Mouse (Mus musculus) limb, embryonic 13.5 days (tissue): ENCODE results near the gene Adarb2. TPM values are rescaled to one million over a fixed set of nuclear protein-coding genes. Genes with fewer than 3 reads are reported as not detected.

ENCODE experiments used
- ATAC-seq: fragments of 200-750 bp; cut with Nextera tagmentation; 2 replicates; pipeline ENCODE4 v1.8.0; 2017; ENCODE audit warnings: low read depth, moderate number of reproducible peaks, moderate TSS enrichment; ENCODE audit not compliant: low FRiP score
- H3K27ac ChIP-seq: fragments of 300-500 bp; sonication (generic); 2 replicates; pipeline ENCODE4 v1.5.1; 2015; ENCODE audit warnings: inconsistent platforms, mild to moderate bottlenecking, moderate library complexity
- H3K27me3 ChIP-seq: fragments of 300-500 bp; sonication (generic); 2 replicates; pipeline ENCODE4 v1.6.1; 2015; ENCODE audit warnings: mild to moderate bottlenecking, inconsistent platforms
- H3K36me3 ChIP-seq: fragments of 300-500 bp; sonication (generic); 2 replicates; pipeline ENCODE4 v1.6.1; 2015; ENCODE audit warnings: inconsistent platforms, mild to moderate bottlenecking, moderate library complexity
- H3K4me1 ChIP-seq: fragments of 300-500 bp; sonication (generic); 2 replicates; pipeline ENCODE4 v1.6.1; 2015; ENCODE audit warnings: inconsistent platforms
- H3K4me2 ChIP-seq: fragments of 300-500 bp; sonication (generic); replicated peaks from 2 replicates; pipeline ENCODE4 v1.6.1; 2015; ENCODE audit warnings: inconsistent platforms, mild to moderate bottlenecking, moderate library complexity
- H3K4me3 ChIP-seq: fragments of 300-500 bp; sonication (generic); 2 replicates; pipeline ENCODE4 v1.5.1; 2015; ENCODE audit warnings: moderate library complexity, mild to moderate bottlenecking, inconsistent platforms
- H3K9ac ChIP-seq: fragments of 300-500 bp; sonication (generic); 2 replicates; pipeline ENCODE4 v1.6.1; 2015; ENCODE audit warnings: mild to moderate bottlenecking, inconsistent platforms
- H3K9me3 ChIP-seq: fragments of 300-500 bp; sonication (generic); 2 replicates; pipeline ENCODE4 v1.6.1; 2016; ENCODE audit warnings: inconsistent platforms
- WGBS: fragments of 180-500 bp; shearing (Covaris S2); methylation state at CpG from one replicate; pipeline ENCODE4 v1.1.7; 2015; 5-methylcytosine and 5-hydroxymethylcytosine counted together
- polyA plus RNA-seq: library from polyadenylated mRNA; unstranded; fragments of >200 nt; fragmentation: Nextera tagmentation; extraction: Ambion mirVana; gene quantifications from 2 replicates; pipeline ENCODE4 v1.2.1, GENCODE M21; 2015

Gene Adarb2
- polyA plus RNA-seq, 1 experiment from 2014 or later: 3.8 TPM

DNA sequence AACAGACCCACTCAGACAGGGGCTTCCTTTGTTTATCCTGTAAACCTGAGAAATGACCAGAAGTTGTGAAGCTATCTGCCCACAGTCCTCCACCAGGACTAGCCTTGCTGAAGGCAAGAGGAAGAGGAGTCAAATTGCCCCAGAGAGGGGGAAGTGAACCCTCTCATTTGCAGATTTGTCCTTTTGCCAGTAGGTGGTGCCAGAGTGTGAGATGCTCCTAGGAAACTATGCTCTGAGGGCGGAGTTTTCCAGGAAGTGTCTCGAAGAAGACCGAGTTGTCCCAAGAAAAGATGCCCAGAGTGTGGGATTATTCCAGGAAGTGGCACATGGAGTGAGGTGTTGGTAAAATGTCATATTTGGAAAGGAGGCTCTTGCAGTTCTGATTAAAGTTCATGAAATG, 541.9 kb downstream of the Adarb2 start:
- WGBS: 52% methylated on average over 3 of the region's 3 CpGs
- peaks cover 4% of the 10 kb centered on the region; the same call in 1 of the 2 replicates for H3K9me3 ChIP-seq
- no peak overlapping the region for H3K27ac ChIP-seq

DNA sequence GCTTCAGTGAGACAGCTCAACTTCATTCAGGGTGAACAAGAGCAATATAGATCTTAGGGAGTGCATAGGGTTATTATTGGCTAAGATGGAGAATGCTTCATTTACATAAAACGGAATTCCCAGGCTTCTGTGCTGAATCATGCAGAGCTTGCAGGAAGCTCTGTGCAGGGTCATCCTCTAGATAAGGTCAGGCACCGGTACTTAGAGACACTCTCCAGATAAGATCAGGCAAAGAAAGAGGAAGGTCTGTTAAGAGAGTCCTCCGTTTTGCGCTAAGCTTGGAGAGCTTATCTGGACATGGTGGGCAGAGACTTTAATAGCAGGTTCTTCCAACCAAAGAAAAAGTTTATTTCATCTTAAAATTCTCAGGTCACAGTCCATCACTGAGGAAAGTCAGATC, 542.9 kb downstream of the Adarb2 start:
- no peaks in the 10 kb centered on the region for H3K4me1 ChIP-seq
- no peak overlapping the region for H3K4me2 ChIP-seq
- no peak overlapping the region for H3K27ac ChIP-seq
- H3K4me3 ChIP-seq: no peak overlapping the region
- no peak overlapping the region for H3K9ac ChIP-seq
- no peak for ATAC-seq
- WGBS: 76% methylated on average over 4 of the region's 4 CpGs
- no peaks in the 10 kb centered on the region for H3K36me3 ChIP-seq
- H3K9me3 ChIP-seq: no peaks in the 10 kb centered on the region
- H3K27me3 ChIP-seq: no peaks in the 10 kb centered on the region

More for the DNA sequence above, 541.9 kb downstream of the Adarb2 start:
- no peaks in the 10 kb centered on the region for H3K27me3 ChIP-seq
- H3K36me3 ChIP-seq: no peaks in the 10 kb centered on the region
- no peaks in the 10 kb centered on the region for H3K4me1 ChIP-seq
- H3K9ac ChIP-seq: no peak overlapping the region
- no peak overlapping the region for H3K4me2 ChIP-seq
- ATAC-seq: no peak
- no peak overlapping the region for H3K4me3 ChIP-seq

DNA sequence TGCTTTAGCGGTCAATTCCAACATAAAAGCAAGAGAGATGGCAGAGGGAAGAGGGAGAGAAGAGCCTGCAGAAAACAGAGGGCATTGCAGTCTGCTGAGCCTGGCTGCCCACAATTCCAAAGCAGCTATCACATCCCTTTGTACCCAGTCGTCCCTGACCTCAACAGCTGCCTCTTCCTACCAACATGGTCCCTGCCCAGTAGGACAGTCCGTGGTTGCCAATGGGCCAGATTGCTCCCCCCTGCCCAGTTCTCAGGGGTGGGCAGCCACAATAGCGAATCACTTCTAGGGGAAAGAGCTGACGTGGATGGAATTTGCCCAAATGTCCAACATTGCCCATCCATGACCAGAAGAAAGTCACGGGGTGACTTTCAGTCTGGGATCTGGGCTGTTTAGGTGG, 546.8 kb downstream of the Adarb2 start:
- Histone ChIP-seq H3K4me3 (no peak overlapping the region), H3K4me1 (no peaks in the 10 kb centered on the region), H3K4me2 (no peak overlapping the region), H3K9me3 (no peaks in the 10 kb centered on the region), H3K9ac (no peak overlapping the region), H3K27me3 (no peaks in the 10 kb centered on the region), H3K27ac (no peak overlapping the region), H3K36me3 (no peaks in the 10 kb centered on the region)
- no peak for ATAC-seq
- 83% methylated on average over 6 of the region's 6 CpGs for WGBS

DNA sequence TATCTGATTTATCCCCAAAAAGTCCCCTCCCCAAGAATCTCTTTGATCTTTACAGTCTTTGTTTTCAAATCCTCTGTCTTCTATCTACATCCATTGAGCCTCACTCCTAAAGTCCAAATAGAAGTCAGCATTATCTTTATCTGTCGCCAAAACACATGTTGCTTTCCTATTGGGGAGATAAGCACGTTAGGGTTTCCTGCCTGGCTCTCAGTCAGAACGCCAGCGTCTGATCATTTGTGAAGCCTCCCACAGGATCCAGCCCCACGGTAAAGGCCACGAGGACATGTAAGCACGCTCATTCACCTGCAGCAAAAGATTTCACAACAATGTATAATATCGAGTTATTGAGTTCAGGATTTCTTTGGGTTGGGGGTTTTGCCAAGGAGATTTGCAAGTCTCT, 558.3 kb downstream of the Adarb2 start:
- H3K27ac ChIP-seq: no peak overlapping the region
- H3K27me3 ChIP-seq: no peaks in the 10 kb centered on the region
- H3K4me1 ChIP-seq: no peaks in the 10 kb centered on the region
- no peak overlapping the region for H3K9ac ChIP-seq
- no peaks in the 10 kb centered on the region for H3K36me3 ChIP-seq
- no peaks in the 10 kb centered on the region for H3K9me3 ChIP-seq
- H3K4me3 ChIP-seq: no peak overlapping the region
- WGBS: 57% methylated on average over 8 of the region's 8 CpGs
- H3K4me2 ChIP-seq: no peak overlapping the region
- ATAC-seq: no peak

DNA sequence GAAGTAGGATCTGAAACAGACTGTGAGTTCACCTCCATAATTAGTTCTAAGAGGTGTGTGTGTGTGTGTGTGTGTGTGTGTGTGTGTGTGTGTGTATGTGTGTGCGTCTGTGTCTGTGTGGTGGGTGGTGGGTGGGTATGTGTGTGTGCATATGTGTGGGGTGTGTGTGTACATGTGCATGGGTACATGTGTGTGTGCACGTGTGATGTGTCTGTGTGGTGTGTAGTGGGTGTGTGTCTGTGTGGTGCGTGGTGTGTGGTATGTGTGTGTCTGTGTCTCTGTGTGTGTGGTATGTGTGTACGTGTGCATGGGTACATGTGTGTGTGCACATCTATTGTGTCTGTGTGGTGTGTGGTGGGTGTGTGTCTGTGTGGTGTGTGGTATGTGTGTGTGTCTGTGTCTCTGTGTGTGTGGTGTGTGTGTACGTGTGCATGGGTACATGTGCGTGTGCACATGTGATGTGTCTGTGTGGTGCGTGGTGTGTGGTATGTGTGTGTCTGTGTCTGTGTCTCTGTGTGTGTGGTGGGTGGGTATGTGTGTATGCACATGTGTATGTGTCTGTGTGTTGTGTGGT, 567.1 kb downstream of the Adarb2 start:
- Histone ChIP-seq H3K4me3 (no peak overlapping the region), H3K9me3 (peaks cover 8% of the 10 kb centered on the region), H3K36me3 (no peaks in the 10 kb centered on the region), H3K27me3 (no peaks in the 10 kb centered on the region), H3K9ac (no peak overlapping the region), H3K27ac (no peak overlapping the region), H3K4me2 (no peak overlapping the region), H3K4me1 (no peaks in the 10 kb centered on the region)
- no peak for ATAC-seq
- 96% methylated on average over 7 of the region's 7 CpGs for WGBS

DNA sequence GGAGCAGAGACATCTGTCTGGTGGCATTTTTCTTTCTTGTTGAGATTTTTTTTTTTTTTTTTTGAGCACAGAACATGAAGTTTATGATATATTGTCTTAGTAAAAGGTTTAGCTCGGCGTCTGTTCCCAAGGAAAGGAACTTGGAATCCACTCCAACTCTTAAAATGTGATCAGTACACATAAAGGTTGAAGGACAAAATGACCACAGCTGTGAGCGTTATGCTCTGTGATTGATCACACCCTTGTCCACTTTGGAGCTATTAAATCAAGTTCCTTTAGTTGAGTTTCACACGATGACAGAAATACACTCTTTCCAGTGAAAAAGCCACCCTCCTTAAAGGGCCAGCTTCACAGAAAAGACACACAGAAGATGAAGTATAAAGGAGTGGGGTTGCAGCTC, 568.0 kb downstream of the Adarb2 start:
- Histone ChIP-seq H3K4me2 (no peak overlapping the region), H3K4me3 (no peak overlapping the region), H3K27ac (no peak overlapping the region), H3K27me3 (no peaks in the 10 kb centered on the region), H3K4me1 (no peaks in the 10 kb centered on the region), H3K9me3 (peaks cover 8% of the 10 kb centered on the region), H3K9ac (no peak overlapping the region), H3K36me3 (no peaks in the 10 kb centered on the region)
- ATAC-seq: no peak
- WGBS: 28% methylated on average over 4 of the region's 4 CpGs

GRCm38 (mm10) chr13:8780441-8780840, 577.8 kb downstream of the Adarb2 start:
- H3K4me2 ChIP-seq: no peak overlapping the region
- H3K9me3 ChIP-seq: no peaks in the 10 kb centered on the region
- no peak overlapping the region for H3K9ac ChIP-seq
- H3K4me3 ChIP-seq: no peak overlapping the region
- H3K27ac ChIP-seq: no peak overlapping the region
- no peak for ATAC-seq
- 63% methylated on average over 4 of the region's 4 CpGs for WGBS
- H3K36me3 ChIP-seq: no peaks in the 10 kb centered on the region
- H3K4me1 ChIP-seq: peaks cover 6% of the 10 kb centered on the region
- no peaks in the 10 kb centered on the region for H3K27me3 ChIP-seq

GRCm38 (mm10) chr13:8782636-8783035, 580.0 kb downstream of the Adarb2 start:
- H3K9me3 ChIP-seq: no peaks in the 10 kb centered on the region
- no peak overlapping the region for H3K9ac ChIP-seq
- H3K4me3 ChIP-seq: no peak overlapping the region
- H3K4me1 ChIP-seq: peaks cover 6% of the 10 kb centered on the region
- no peak overlapping the region for H3K4me2 ChIP-seq
- 25% methylated on average over 4 of the region's 4 CpGs for WGBS
- no peaks in the 10 kb centered on the region for H3K27me3 ChIP-seq
- ATAC-seq: no peak
- H3K27ac ChIP-seq: no peak overlapping the region
- no peaks in the 10 kb centered on the region for H3K36me3 ChIP-seq

- no peak overlapping the region for H3K9ac ChIP-seq
- H3K4me1 ChIP-seq: peaks cover 6% of the 10 kb centered on the region
- H3K36me3 ChIP-seq: no peaks in the 10 kb centered on the region
- no peaks in the 10 kb centered on the region for H3K27me3 ChIP-seq
- no peak overlapping the region for H3K27ac ChIP-seq
- H3K4me2 ChIP-seq: no peak overlapping the region
- no peak overlapping the region for H3K4me3 ChIP-seq
- H3K9me3 ChIP-seq: no peaks in the 10 kb centered on the region
- no peak for ATAC-seq
- 80% methylated on average over 10 of the region's 10 CpGs for WGBS
Observed at GRCm38 (mm10) chr13:8783686-8784307, 581.1 kb downstream of the Adarb2 start.

DNA sequence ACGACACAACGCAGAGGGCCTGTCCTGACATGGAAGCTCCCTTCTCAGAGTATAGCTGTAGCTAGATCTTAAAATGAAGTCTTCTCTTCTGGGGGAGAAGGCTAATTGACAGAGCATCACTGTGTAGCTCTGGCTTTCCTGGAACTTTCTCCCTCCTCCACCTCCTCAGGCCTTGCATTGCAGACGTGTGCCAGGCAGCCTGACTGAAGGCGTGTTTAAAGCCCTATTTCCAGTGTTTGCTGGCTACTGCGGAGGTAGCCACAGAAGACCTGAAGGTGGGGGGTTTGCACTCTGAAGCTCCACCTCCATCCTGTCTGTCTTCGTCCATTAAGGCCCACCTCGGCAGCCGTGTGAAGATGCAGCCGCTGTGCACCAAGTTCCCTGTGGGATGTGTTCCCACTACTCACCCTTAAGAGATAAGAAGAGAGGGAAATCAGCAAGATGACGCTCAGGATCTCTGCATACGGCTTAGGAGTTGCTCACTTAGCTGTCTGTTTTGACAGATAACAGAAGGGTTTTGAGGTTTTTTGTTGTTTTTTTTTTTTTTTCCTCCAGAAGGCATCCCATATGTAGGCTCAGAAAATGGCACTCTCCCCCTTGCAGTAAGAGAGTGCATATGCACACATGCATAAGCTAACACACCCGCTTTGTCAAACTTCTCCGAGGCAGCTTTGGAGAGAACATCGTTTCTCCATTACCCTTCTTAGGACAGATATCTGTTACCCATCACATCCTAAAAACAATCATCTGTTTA, 581.8 kb downstream of the Adarb2 start:
- Histone ChIP-seq H3K4me2 (peak overlapping the region; percentile 54), H3K27ac (no peak overlapping the region), H3K4me3 (no peak overlapping the region), H3K36me3 (no peaks in the 10 kb centered on the region), H3K27me3 (no peaks in the 10 kb centered on the region), H3K9me3 (no peaks in the 10 kb centered on the region), H3K4me1 (peaks cover 6% of the 10 kb centered on the region), H3K9ac (no peak overlapping the region)
- no peak for ATAC-seq
- WGBS: 70% methylated on average over 14 of the region's 14 CpGs

DNA sequence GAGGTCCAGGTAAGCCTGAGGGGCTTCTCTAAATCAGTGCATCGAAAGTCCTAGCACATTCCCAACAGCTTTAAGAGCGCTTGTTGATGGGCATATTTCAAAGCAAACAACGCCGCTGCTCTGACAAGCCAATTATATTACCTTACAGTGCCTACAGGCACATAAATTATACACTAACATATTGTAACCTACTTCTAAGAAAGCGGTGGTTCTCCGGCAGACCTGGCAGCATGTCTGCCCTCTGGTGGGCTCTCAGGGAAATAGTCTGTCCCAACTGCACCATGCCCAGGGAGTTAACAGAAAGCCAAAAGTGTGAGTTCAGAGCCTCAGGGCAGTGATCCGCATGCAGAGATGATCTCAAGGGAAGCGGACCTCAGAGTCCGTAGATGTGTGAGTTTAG, 582.5 kb downstream of the Adarb2 start:
- H3K4me3 ChIP-seq: no peak overlapping the region
- H3K4me2 ChIP-seq: peak overlapping the region; percentile 54
- H3K27me3 ChIP-seq: no peaks in the 10 kb centered on the region
- peaks cover 6% of the 10 kb centered on the region for H3K4me1 ChIP-seq
- no peaks in the 10 kb centered on the region for H3K9me3 ChIP-seq
- H3K36me3 ChIP-seq: no peaks in the 10 kb centered on the region
- WGBS: 20% methylated on average over 9 of the region's 9 CpGs
- H3K9ac ChIP-seq: no peak overlapping the region
- peak; percentile 88 for ATAC-seq
- no peak overlapping the region for H3K27ac ChIP-seq

GRCm38 (mm10) chr13:8793217-8793616, 590.6 kb downstream of the Adarb2 start:
- H3K4me3 ChIP-seq: no peak overlapping the region
- WGBS: 80% methylated on average over 8 of the region's 8 CpGs
- no peaks in the 10 kb centered on the region for H3K27me3 ChIP-seq
- no peak overlapping the region for H3K9ac ChIP-seq
- no peak for ATAC-seq
- no peaks in the 10 kb centered on the region for H3K36me3 ChIP-seq
- H3K4me2 ChIP-seq: no peak overlapping the region
- no peak overlapping the region for H3K27ac ChIP-seq
- H3K9me3 ChIP-seq: no peaks in the 10 kb centered on the region
- no peaks in the 10 kb centered on the region for H3K4me1 ChIP-seq
